Mouse (Mus musculus): ENCODE results near the gene Rnf157. TPM values are rescaled to one million over a fixed set of nuclear protein-coding genes. Genes with fewer than 3 reads are reported as not detected.
A peak's percentile ranks its signal among the peaks of the same experiment; 100 is the strongest.
"Not testable (repeated sequence)": the region's sequence is repeated elsewhere in the genome, so short reads cannot be mapped to it uniquely, and the experiment has no call there.

The Rnf157 gene
- polyA plus RNA-seq, 1 experiment, result 183 TPM

GRCm38 (mm10) chr11:116369051-116369450 lies 43.8 kb downstream of the Rnf157 start:
- H3K27ac ChIP-seq (ENCODE audit: insufficient read depth, low read length), result no peak overlapping the region
- TF ChIP-seq POLR2A (IDR thresholded peaks at IDR 0.05; ENCODE audit: extremely low read depth, insufficient read depth, low read length) (no peak), CTCF (IDR thresholded peaks at IDR 0.05; ENCODE audit: extremely low read depth, insufficient read depth, low read length) (no peak)
- no peak overlapping the region for H3K4me3 ChIP-seq (ENCODE audit: insufficient read depth, low read length)
- no peaks in the 10 kb centered on the region for H3K4me1 ChIP-seq (ENCODE audit: control insufficient read depth, insufficient read depth, low read length)

- no peak overlapping the region for H3K27ac ChIP-seq (ENCODE audit: insufficient read depth, low read length)
- H3K4me3 ChIP-seq (ENCODE audit: insufficient read depth, low read length), result no peak overlapping the region
- H3K4me1 ChIP-seq (ENCODE audit: control insufficient read depth, insufficient read depth, low read length), result no peaks in the 10 kb centered on the region
- TF ChIP-seq CTCF (IDR thresholded peaks at IDR 0.05; ENCODE audit: extremely low read depth, insufficient read depth, low read length) (peak; percentile 88), POLR2A (IDR thresholded peaks at IDR 0.05; ENCODE audit: extremely low read depth, insufficient read depth, low read length) (no peak)
Measured at GRCm38 (mm10) chr11:116368116-116368515, 44.7 kb downstream of the Rnf157 start.

GRCm38 (mm10) chr11:116366647-116367046 lies 46.2 kb downstream of the Rnf157 start:
- Histone ChIP-seq H3K27ac (ENCODE audit: insufficient read depth, low read length) (no peak overlapping the region), H3K4me1 (ENCODE audit: control insufficient read depth, insufficient read depth, low read length) (no peaks in the 10 kb centered on the region), H3K4me3 (ENCODE audit: insufficient read depth, low read length) (no peak overlapping the region)
- TF ChIP-seq POLR2A (IDR thresholded peaks at IDR 0.05; ENCODE audit: extremely low read depth, insufficient read depth, low read length) (no peak), CTCF (IDR thresholded peaks at IDR 0.05; ENCODE audit: extremely low read depth, insufficient read depth, low read length) (no peak)

- Histone ChIP-seq H3K4me3 (ENCODE audit: insufficient read depth, low read length) (no peak overlapping the region), H3K4me1 (ENCODE audit: control insufficient read depth, insufficient read depth, low read length) (no peaks in the 10 kb centered on the region), H3K27ac (ENCODE audit: insufficient read depth, low read length) (no peak overlapping the region)
- TF ChIP-seq POLR2A (IDR thresholded peaks at IDR 0.05; ENCODE audit: extremely low read depth, insufficient read depth, low read length) (no peak), CTCF (IDR thresholded peaks at IDR 0.05; ENCODE audit: extremely low read depth, insufficient read depth, low read length) (no peak)
Measured at GRCm38 (mm10) chr11:116366124-116366523, 46.7 kb downstream of the Rnf157 start.

- no peak for TF ChIP-seq POLR2A (IDR thresholded peaks at IDR 0.05; ENCODE audit: extremely low read depth, insufficient read depth, low read length)
- TF ChIP-seq CTCF (IDR thresholded peaks at IDR 0.05; ENCODE audit: extremely low read depth, insufficient read depth, low read length), result no peak
Measured at GRCm38 (mm10) chr11:116365432-116365831, 47.4 kb downstream of the Rnf157 start.

GRCm38 (mm10) chr11:116362015-116362414 lies 50.8 kb downstream of the Rnf157 start:
- TF ChIP-seq POLR2A (IDR thresholded peaks at IDR 0.05; ENCODE audit: extremely low read depth, insufficient read depth, low read length) (no peak), CTCF (IDR thresholded peaks at IDR 0.05; ENCODE audit: extremely low read depth, insufficient read depth, low read length) (no peak)
- no peaks in the 10 kb centered on the region for H3K4me1 ChIP-seq (ENCODE audit: control insufficient read depth, insufficient read depth, low read length)
- H3K27ac ChIP-seq (ENCODE audit: insufficient read depth, low read length), result no peak overlapping the region
- no peak overlapping the region for H3K4me3 ChIP-seq (ENCODE audit: insufficient read depth, low read length)

More at GRCm38 (mm10) chr11:116365432-116365831, 47.4 kb downstream of the Rnf157 start:
- Histone ChIP-seq H3K27ac (ENCODE audit: insufficient read depth, low read length) (no peak overlapping the region), H3K4me3 (ENCODE audit: insufficient read depth, low read length) (no peak overlapping the region), H3K4me1 (ENCODE audit: control insufficient read depth, insufficient read depth, low read length) (no peaks in the 10 kb centered on the region)

- not testable (repeated sequence) for H3K27ac ChIP-seq (ENCODE audit: insufficient read depth, low read length); H3K4me1 ChIP-seq (ENCODE audit: control insufficient read depth, insufficient read depth, low read length); H3K4me3 ChIP-seq (ENCODE audit: insufficient read depth, low read length)
Measured at GRCm38 (mm10) chr11:116360915-116361314, 51.9 kb downstream of the Rnf157 start.

GRCm38 (mm10) chr11:116359652-116360051 lies 53.2 kb downstream of the Rnf157 start:
- Histone ChIP-seq H3K4me1 (ENCODE audit: control insufficient read depth, insufficient read depth, low read length) (no peaks in the 10 kb centered on the region), H3K4me3 (ENCODE audit: insufficient read depth, low read length) (no peak overlapping the region), H3K27ac (ENCODE audit: insufficient read depth, low read length) (no peak overlapping the region)
- TF ChIP-seq POLR2A (IDR thresholded peaks at IDR 0.05; ENCODE audit: extremely low read depth, insufficient read depth, low read length), result no peak
- TF ChIP-seq CTCF (IDR thresholded peaks at IDR 0.05; ENCODE audit: extremely low read depth, insufficient read depth, low read length), result no peak

- no peaks in the 10 kb centered on the region for H3K4me1 ChIP-seq (ENCODE audit: control insufficient read depth, insufficient read depth, low read length)
- TF ChIP-seq CTCF (IDR thresholded peaks at IDR 0.05; ENCODE audit: extremely low read depth, insufficient read depth, low read length) (no peak), POLR2A (IDR thresholded peaks at IDR 0.05; ENCODE audit: extremely low read depth, insufficient read depth, low read length) (no peak)
- H3K4me3 ChIP-seq (ENCODE audit: insufficient read depth, low read length), result no peak overlapping the region
- H3K27ac ChIP-seq (ENCODE audit: insufficient read depth, low read length), result no peak overlapping the region
Measured at GRCm38 (mm10) chr11:116358926-116359637, 53.8 kb downstream of the Rnf157 start.

GRCm38 (mm10) chr11:116354521-116354920 lies 58.3 kb downstream of the Rnf157 start:
- Histone ChIP-seq H3K4me3 (ENCODE audit: insufficient read depth, low read length) (no peak overlapping the region), H3K4me1 (ENCODE audit: control insufficient read depth, insufficient read depth, low read length) (no peaks in the 10 kb centered on the region), H3K27ac (ENCODE audit: insufficient read depth, low read length) (no peak overlapping the region)
- TF ChIP-seq POLR2A (IDR thresholded peaks at IDR 0.05; ENCODE audit: extremely low read depth, insufficient read depth, low read length) (no peak), CTCF (IDR thresholded peaks at IDR 0.05; ENCODE audit: extremely low read depth, insufficient read depth, low read length) (no peak)

Measured in cortical plate, adult 2 months (tissue).